Mouse (Mus musculus) myocyte (in vitro differentiated cells): ENCODE results near the gene Jade2. TPM values are rescaled to one million over a fixed set of nuclear protein-coding genes. Genes with fewer than 3 reads are reported as not detected.

Source experiments
- H3K27me3 ChIP-seq: one replicate; pipeline ENCODE4 v1.6.1; 2011; ENCODE audit not compliant: control insufficient read depth, insufficient read depth, insufficient read length
- H3K36me3 ChIP-seq: one replicate; pipeline ENCODE4 v1.6.1; 2011; ENCODE audit not compliant: control insufficient read depth, insufficient read depth
- H3K4me2 ChIP-seq: one replicate; pipeline ENCODE4 v1.6.1; 2011; ENCODE audit warnings: low read depth, control low read depth
- H3K4me3 ChIP-seq: one replicate; pipeline ENCODE4 v1.5.1; 2011; ENCODE audit warnings: mild to moderate bottlenecking, control low read depth, moderate library complexity
- H3K79me2 ChIP-seq: one replicate; pipeline ENCODE4 v1.6.1; 2011; ENCODE audit not compliant: control insufficient read depth, insufficient read depth
- H3ac ChIP-seq: one replicate; pipeline ENCODE4 v1.6.1; 2011; ENCODE audit not compliant: control insufficient read depth, insufficient read length
- CEBPB ChIP-seq: IDR thresholded peaks from 2 replicates; pipeline ENCODE4 v1.6.1; 2011; ENCODE audit warnings: mild to moderate bottlenecking, moderate library complexity; ENCODE audit not compliant: poor library complexity, insufficient read depth, severe bottlenecking
- E2F4 ChIP-seq: IDR thresholded peaks from one replicate; pipeline ENCODE4 v1.6.1; 2011; ENCODE audit warnings: mild to moderate bottlenecking, control low read depth, moderate library complexity; ENCODE audit not compliant: insufficient read depth
- MAX ChIP-seq: IDR thresholded peaks from one replicate; pipeline ENCODE4 v1.6.1; 2011; ENCODE audit warnings: low read depth, mild to moderate bottlenecking, control low read depth
- MYOD1 ChIP-seq, 3 experiments: IDR thresholded peaks; one replicate each; pipeline ENCODE4 v1.6.1; 2011; ENCODE audit warnings: control low read depth in 2 of 3, low read depth in 2 of 3, mild to moderate bottlenecking in 2 of 3, moderate library complexity in 1 of 3; ENCODE audit not compliant: insufficient read length in 2 of 3, control insufficient read depth in 1 of 3
- MYOG ChIP-seq, 3 experiments: IDR thresholded peaks; one replicate each; pipeline ENCODE4 v1.6.1; 2011; ENCODE audit warnings: control low read depth in 2 of 3, low read depth in 2 of 3, mild to moderate bottlenecking in 2 of 3; ENCODE audit not compliant: insufficient read length in 2 of 3, control insufficient read depth in 1 of 3, insufficient read depth in 1 of 3
- POLR2A ChIP-seq: IDR thresholded peaks from one replicate; pipeline ENCODE4 v1.6.1; 2011; ENCODE audit warnings: low read depth, mild to moderate bottlenecking, control low read depth, moderate library complexity; ENCODE audit not compliant: insufficient read length
- POLR2AphosphoS2 ChIP-seq: IDR thresholded peaks from one replicate; pipeline ENCODE4 v1.6.1; 2011; ENCODE audit warnings: low read depth, control low read depth; ENCODE audit not compliant: insufficient read length
- REST ChIP-seq: IDR thresholded peaks from one replicate; pipeline ENCODE4 v1.6.1; 2011; ENCODE audit warnings: mild to moderate bottlenecking, control low read depth, moderate library complexity; ENCODE audit not compliant: insufficient read depth, insufficient read length
- SRF ChIP-seq: IDR thresholded peaks from one replicate; pipeline ENCODE4 v1.6.1; 2011; ENCODE audit warnings: low read depth; ENCODE audit not compliant: control insufficient read depth, insufficient read length
- TCF12 ChIP-seq: IDR thresholded peaks from one replicate; pipeline ENCODE4 v1.6.1; 2011; ENCODE audit warnings: mild to moderate bottlenecking, control low read depth; ENCODE audit not compliant: poor library complexity, insufficient read depth, severe bottlenecking
- TCF3 ChIP-seq: IDR thresholded peaks from one replicate; pipeline ENCODE4 v1.6.1; 2011; ENCODE audit warnings: low read depth, control low read depth; ENCODE audit not compliant: insufficient read length
- USF1 ChIP-seq: IDR thresholded peaks from one replicate; pipeline ENCODE4 v1.6.1; 2011; ENCODE audit warnings: low read depth, mild to moderate bottlenecking, control low read depth, moderate library complexity
- polyA plus RNA-seq: library from polyadenylated mRNA; unstranded; fragments of >200 nt; fragmentation: generic; extraction: Trizol; gene quantifications from one replicate; pipeline ENCODE4 v1.2.1, GENCODE M21; 2012; ENCODE audit warnings: missing spikeins

Jade2 gene
- polyA plus RNA-seq, 1 experiment, result 2.6 TPM

- Histone ChIP-seq H3K4me3 (no peak overlapping the region), H3K36me3 (peaks cover 7% of the 10 kb centered on the region), H3K27me3 (no peaks in the 10 kb centered on the region), H3K79me2 (no peaks in the 10 kb centered on the region), H3ac (no peak overlapping the region), H3K4me2 (peak overlapping the region; percentile 23)
- no peak for TF ChIP-seq MYOD1 (IDR thresholded peaks at IDR 0.05; ENCODE audit: control insufficient read depth in 1 of 3, insufficient read length in 2 of 3, low read depth in 2 of 3)
- no peak for TF ChIP-seq SRF
- TF ChIP-seq USF1, result no peak
- no peak for TF ChIP-seq MYOG (IDR thresholded peaks at IDR 0.05; ENCODE audit: control insufficient read depth in 1 of 3, insufficient read depth in 1 of 3, insufficient read length in 2 of 3, low read depth in 2 of 3)
- TF ChIP-seq TCF3, result no peak
- TF ChIP-seq E2F4, result no peak
Observed at GRCm38 (mm10) chr11:51822736-51823135, 34.7 kb downstream of the Jade2 start.

GRCm38 (mm10) chr11:51820861-51821260 is 36.6 kb downstream of the Jade2 start:
- Histone ChIP-seq H3K4me3 (no peak overlapping the region), H3ac (no peak overlapping the region), H3K79me2 (no peaks in the 10 kb centered on the region), H3K4me2 (no peak overlapping the region), H3K36me3 (no peaks in the 10 kb centered on the region), H3K27me3 (no peaks in the 10 kb centered on the region)
- TF ChIP-seq MYOD1 (IDR thresholded peaks at IDR 0.05; ENCODE audit: control insufficient read depth in 1 of 3, insufficient read length in 2 of 3, low read depth in 2 of 3) (no peak), CEBPB (peak; percentile 83)

- TF ChIP-seq SRF (no peak), TCF3 (no peak), CEBPB (no peak), MYOD1 (IDR thresholded peaks at IDR 0.05; ENCODE audit: control insufficient read depth in 1 of 3, insufficient read length in 2 of 3, low read depth in 2 of 3) (no peak), MAX (no peak), POLR2AphosphoS2 (no peak), E2F4 (no peak), REST (no peak), MYOG (IDR thresholded peaks at IDR 0.05; ENCODE audit: control insufficient read depth in 1 of 3, insufficient read depth in 1 of 3, insufficient read length in 2 of 3, low read depth in 2 of 3) (no peak)
- no peak overlapping the region for H3K4me2 ChIP-seq
- H3K4me3 ChIP-seq, result no peak overlapping the region
- H3K79me2 ChIP-seq, result no peaks in the 10 kb centered on the region
- no peaks in the 10 kb centered on the region for H3K27me3 ChIP-seq
- no peak overlapping the region for H3ac ChIP-seq
- no peaks in the 10 kb centered on the region for H3K36me3 ChIP-seq
Observed at GRCm38 (mm10) chr11:51819964-51820363, 37.5 kb downstream of the Jade2 start.

- Histone ChIP-seq H3K4me2 (no peak overlapping the region), H3K79me2 (no peaks in the 10 kb centered on the region), H3ac (no peak overlapping the region), H3K4me3 (no peak overlapping the region), H3K36me3 (no peaks in the 10 kb centered on the region), H3K27me3 (no peaks in the 10 kb centered on the region)
- no peak for TF ChIP-seq MYOD1 (IDR thresholded peaks at IDR 0.05; ENCODE audit: control insufficient read depth in 1 of 3, insufficient read length in 2 of 3, low read depth in 2 of 3)
Observed at GRCm38 (mm10) chr11:51818837-51819236, 38.6 kb downstream of the Jade2 start.

- TF ChIP-seq TCF3, result no peak
- no peak for TF ChIP-seq CEBPB
- TF ChIP-seq TCF12, result no peak
- TF ChIP-seq REST, result no peak
- TF ChIP-seq MYOD1 (IDR thresholded peaks at IDR 0.05; ENCODE audit: control insufficient read depth in 1 of 3, insufficient read length in 2 of 3, low read depth in 2 of 3), result no peak
- no peak for TF ChIP-seq E2F4
- no peak for TF ChIP-seq SRF
- TF ChIP-seq POLR2A, result no peak
- TF ChIP-seq MYOG (IDR thresholded peaks at IDR 0.05; ENCODE audit: control insufficient read depth in 1 of 3, insufficient read depth in 1 of 3, insufficient read length in 2 of 3, low read depth in 2 of 3), result no peak
- no peak for TF ChIP-seq MAX
- TF ChIP-seq POLR2AphosphoS2, result no peak
- no peak for TF ChIP-seq USF1
- Histone ChIP-seq H3K36me3 (no peaks in the 10 kb centered on the region), H3K4me2 (no peak overlapping the region), H3K4me3 (no peak overlapping the region), H3K79me2 (no peaks in the 10 kb centered on the region), H3ac (no peak overlapping the region), H3K27me3 (no peaks in the 10 kb centered on the region)
Observed at GRCm38 (mm10) chr11:51817756-51818155, 39.7 kb downstream of the Jade2 start.

- no peaks in the 10 kb centered on the region for H3K36me3 ChIP-seq
- H3K4me3 ChIP-seq, result no peak overlapping the region
- H3K4me2 ChIP-seq, result no peak overlapping the region
- TF ChIP-seq MYOG (IDR thresholded peaks at IDR 0.05; ENCODE audit: control insufficient read depth in 1 of 3, insufficient read depth in 1 of 3, insufficient read length in 2 of 3, low read depth in 2 of 3), result no peak
- no peak for TF ChIP-seq SRF
- TF ChIP-seq POLR2A, result no peak
- TF ChIP-seq E2F4, result no peak
- no peak for TF ChIP-seq TCF3
- no peak for TF ChIP-seq USF1
- no peak for TF ChIP-seq TCF12
- no peak for TF ChIP-seq CEBPB
- no peak for TF ChIP-seq MAX
- no peak for TF ChIP-seq MYOD1 (IDR thresholded peaks at IDR 0.05; ENCODE audit: control insufficient read depth in 1 of 3, insufficient read length in 2 of 3, low read depth in 2 of 3)
- TF ChIP-seq REST, result no peak
- no peak for TF ChIP-seq POLR2AphosphoS2
- no peaks in the 10 kb centered on the region for H3K79me2 ChIP-seq
- H3K27me3 ChIP-seq, result no peaks in the 10 kb centered on the region
- H3ac ChIP-seq, result no peak overlapping the region
Observed at GRCm38 (mm10) chr11:51812022-51812546, 45.4 kb downstream of the Jade2 start.
